Mouse (Mus musculus): ENCODE measurements around the gene Tmem106c.

DNA sequence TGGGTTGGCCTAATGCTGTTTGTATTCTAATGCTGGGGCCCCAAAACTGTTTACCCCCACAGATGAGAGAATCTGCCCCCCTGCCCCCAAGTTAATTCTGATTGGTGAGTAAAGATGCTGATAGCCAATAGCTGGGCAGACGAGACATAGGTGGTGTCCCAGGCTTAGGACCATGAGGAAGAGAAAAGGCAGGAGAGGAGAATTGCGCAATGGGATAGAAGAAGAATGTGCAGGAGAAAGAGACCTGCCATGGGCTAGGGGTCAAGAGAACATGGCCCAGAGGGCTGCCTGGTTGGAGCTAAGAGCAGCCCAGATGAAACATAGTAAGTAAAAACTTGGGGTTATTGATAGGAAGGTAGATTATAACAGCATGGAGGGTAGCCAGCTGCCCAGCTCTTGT is 23.9 kb upstream of the Tmem106c start:
- TF ChIP-seq CTCF (IDR thresholded peaks at IDR 0.05) (no peak), EP300 (IDR thresholded peaks at IDR 0.05) (no peak)

Measured in lung, postnatal 0 days (tissue).